Mouse (Mus musculus) limb, embryonic 10.5 days (tissue): ENCODE results near the gene Plekhg4. TPM values are rescaled to one million over a fixed set of nuclear protein-coding genes. Genes with fewer than 3 reads are reported as not detected.

Source experiments
- DNase-seq: peaks from one replicate; pipeline ENCODE4 v3.0.0-alpha.2; 2017; ENCODE audit warnings: low spot score
- H3K27ac ChIP-seq: fragments of 300-500 bp; sonication (generic); 2 replicates; pipeline ENCODE4 v1.5.1; 2016; ENCODE audit warnings: mild to moderate bottlenecking
- H3K27me3 ChIP-seq: fragments of 300-500 bp; sonication (generic); 2 replicates; pipeline ENCODE4 v1.6.1; 2016; ENCODE audit warnings: low read depth, mild to moderate bottlenecking; ENCODE audit not compliant: poor library complexity, severe bottlenecking
- H3K36me3 ChIP-seq: fragments of 300-500 bp; sonication (generic); 2 replicates; pipeline ENCODE4 v1.6.1; 2016; ENCODE audit warnings: mild to moderate bottlenecking, moderate library complexity
- H3K4me1 ChIP-seq: fragments of 300-500 bp; sonication (generic); 2 replicates; pipeline ENCODE4 v1.6.1; 2016
- H3K4me3 ChIP-seq: fragments of 300-500 bp; sonication (generic); 2 replicates; pipeline ENCODE4 v1.5.1; 2016; ENCODE audit warnings: mild to moderate bottlenecking, moderate library complexity
- H3K9me3 ChIP-seq: fragments of 300-500 bp; sonication (generic); replicated peaks from 2 replicates; pipeline ENCODE4 v1.6.1; 2016; ENCODE audit warnings: mild to moderate bottlenecking
- WGBS: fragments of 180-500 bp; shearing (Covaris S2); methylation state at CpG from one replicate; pipeline ENCODE4 v1.1.7; 2016; 5-methylcytosine and 5-hydroxymethylcytosine counted together
- polyA plus RNA-seq: library from polyadenylated mRNA; unstranded; fragments of >200 nt; fragmentation: Nextera tagmentation; extraction: Ambion mirVana; gene quantifications from 2 replicates; pipeline ENCODE4 v1.2.1, GENCODE M21; 2016

The Plekhg4 gene
- polyA plus RNA-seq, 1 experiment from 2014 or later = 0.28 TPM

- no peaks in the 10 kb centered on the region for H3K9me3 ChIP-seq
- no peak for DNase-seq
- H3K4me3 ChIP-seq = no peak overlapping the region
- no peaks in the 10 kb centered on the region for H3K36me3 ChIP-seq
- H3K27ac ChIP-seq = no peak overlapping the region
- 0 out of 2 replicates have a peak, but pooled peaks cover 4% of the 10 kb centered on the region for H3K4me1 ChIP-seq
- WGBS = 85% methylated on average over 6 of the region's 6 CpGs
- H3K27me3 ChIP-seq = no peaks in the 10 kb centered on the region
Measured at GRCm38 (mm10) chr8:105389096-105389495, 16.0 kb downstream of the Plekhg4 start.

DNA sequence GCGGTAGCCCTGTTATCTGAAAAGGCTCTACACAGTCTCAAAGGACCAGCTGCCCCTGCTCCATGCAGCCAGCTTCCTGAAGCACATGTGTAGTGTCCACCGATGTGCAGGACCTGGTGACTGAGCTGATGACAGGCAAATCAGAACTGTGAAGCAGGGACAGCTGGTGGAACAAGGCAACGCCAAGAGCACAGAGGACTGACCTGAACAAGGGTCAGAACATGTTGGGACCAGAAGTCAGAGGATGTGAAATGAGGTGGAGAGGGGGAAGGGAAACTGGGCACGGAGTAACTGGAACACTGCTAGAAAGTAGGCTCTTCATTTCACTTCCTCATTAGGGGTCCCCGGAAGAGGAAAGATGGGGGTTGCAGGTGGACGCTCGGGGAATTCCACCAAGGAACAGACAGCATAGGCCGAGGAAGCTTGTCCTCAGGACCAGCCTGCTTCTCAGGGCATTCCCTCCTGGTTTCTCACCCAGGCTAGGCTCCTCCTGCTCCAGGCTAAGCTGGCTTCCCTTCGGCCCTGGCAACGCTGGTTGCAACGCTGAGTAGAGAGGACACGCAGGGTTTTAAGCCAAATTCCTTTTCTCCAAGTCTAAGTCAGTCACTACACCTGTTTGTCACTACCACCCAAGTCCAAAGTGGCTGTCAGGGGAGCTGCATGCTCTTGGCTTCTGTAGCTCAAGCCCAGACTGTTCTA lies 20.2 kb downstream of the Plekhg4 start:
- Histone ChIP-seq H3K9me3 (no peaks in the 10 kb centered on the region), H3K36me3 (no peaks in the 10 kb centered on the region), H3K4me1 (no peaks in the 10 kb centered on the region), H3K27me3 (no peaks in the 10 kb centered on the region), H3K27ac (no peak overlapping the region), H3K4me3 (no peak overlapping the region)
- DNase-seq = no peak
- WGBS = 89% methylated on average over 12 of the region's 12 CpGs

GRCm38 (mm10) chr8:105393915-105394314 lies 20.8 kb downstream of the Plekhg4 start:
- Histone ChIP-seq H3K4me1 (no peaks in the 10 kb centered on the region), H3K27ac (no peak overlapping the region), H3K9me3 (no peaks in the 10 kb centered on the region), H3K27me3 (no peaks in the 10 kb centered on the region), H3K4me3 (no peak overlapping the region), H3K36me3 (no peaks in the 10 kb centered on the region)
- DNase-seq = no peak
- 85% methylated on average over 7 of the region's 7 CpGs for WGBS

- H3K27me3 ChIP-seq = no peaks in the 10 kb centered on the region
- H3K36me3 ChIP-seq = no peaks in the 10 kb centered on the region
- 42% methylated on average over 3 of the region's 3 CpGs for WGBS
- H3K27ac ChIP-seq = no peak overlapping the region
- no peak overlapping the region for H3K4me3 ChIP-seq
- no peak for DNase-seq
- H3K4me1 ChIP-seq = no peaks in the 10 kb centered on the region
- H3K9me3 ChIP-seq = no peaks in the 10 kb centered on the region
Measured at GRCm38 (mm10) chr8:105397747-105398146, 24.7 kb downstream of the Plekhg4 start.

DNA sequence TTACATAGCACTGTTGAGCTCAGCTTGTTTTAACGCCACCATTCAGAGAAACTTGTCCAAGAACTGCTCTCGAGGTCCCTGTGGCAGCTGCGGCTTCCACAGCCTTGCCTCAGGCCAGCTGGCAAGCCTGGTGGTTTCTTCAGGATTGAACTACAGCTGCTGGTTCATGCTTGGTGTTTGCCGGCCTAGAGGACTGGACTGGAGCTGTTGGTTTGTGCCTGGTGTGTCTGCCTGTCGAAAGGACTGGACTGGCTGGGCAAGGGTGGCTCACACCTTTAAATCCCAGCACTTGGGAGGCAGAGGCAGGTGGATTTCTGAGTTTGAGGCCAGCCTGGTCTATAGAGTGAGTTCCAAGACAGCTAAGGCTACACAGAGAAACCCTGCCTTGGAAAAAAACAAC lies 26.9 kb downstream of the Plekhg4 start:
- no peak overlapping the region for H3K4me3 ChIP-seq
- H3K9me3 ChIP-seq = no peaks in the 10 kb centered on the region
- 92% methylated on average over 5 of the region's 5 CpGs for WGBS
- no peaks in the 10 kb centered on the region for H3K4me1 ChIP-seq
- H3K36me3 ChIP-seq = no peaks in the 10 kb centered on the region
- no peaks in the 10 kb centered on the region for H3K27me3 ChIP-seq
- DNase-seq = no peak
- no peak overlapping the region for H3K27ac ChIP-seq

GRCm38 (mm10) chr8:105403467-105403866 lies 30.4 kb downstream of the Plekhg4 start:
- 94% methylated on average over 8 of the region's 8 CpGs for WGBS
- Histone ChIP-seq H3K27me3 (no peaks in the 10 kb centered on the region), H3K36me3 (no peaks in the 10 kb centered on the region), H3K4me3 (no peak overlapping the region), H3K9me3 (no peaks in the 10 kb centered on the region), H3K27ac (no peak overlapping the region), H3K4me1 (no peaks in the 10 kb centered on the region)
- no peak for DNase-seq

DNA sequence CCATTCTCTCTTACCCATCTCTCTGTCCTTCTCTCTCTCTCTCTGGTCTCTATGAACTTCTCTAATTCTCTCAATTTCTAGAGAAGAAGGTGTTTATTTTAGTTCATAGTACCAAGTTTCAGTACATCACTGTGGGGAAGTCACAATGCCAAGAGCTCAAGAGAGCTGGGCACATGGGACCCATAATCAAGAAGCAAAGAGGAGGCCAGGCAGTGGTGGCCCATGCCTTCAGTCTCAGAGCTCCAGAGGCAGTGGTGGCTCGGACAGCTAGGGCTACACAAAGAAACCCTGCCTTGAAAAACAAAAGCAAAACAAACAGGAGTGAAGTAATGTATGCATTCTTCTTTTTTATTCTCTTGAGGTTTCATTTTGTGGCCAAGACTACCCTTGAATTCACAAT lies 31.4 kb downstream of the Plekhg4 start:
- 72% methylated on average over 1 of the region's 1 CpGs for WGBS

GRCm38 (mm10) chr8:105406416-105406815 lies 33.3 kb downstream of the Plekhg4 start:
- WGBS = 80% methylated on average over 10 of the region's 10 CpGs
- no peaks in the 10 kb centered on the region for H3K9me3 ChIP-seq
- H3K36me3 ChIP-seq = no peaks in the 10 kb centered on the region
- no peaks in the 10 kb centered on the region for H3K27me3 ChIP-seq
- no peak overlapping the region for H3K27ac ChIP-seq
- H3K4me1 ChIP-seq = no peaks in the 10 kb centered on the region
- no peak for DNase-seq
- H3K4me3 ChIP-seq = no peak overlapping the region

More for the DNA sequence above, 31.4 kb downstream of the Plekhg4 start:
- H3K4me1 ChIP-seq = no peaks in the 10 kb centered on the region
- H3K36me3 ChIP-seq = no peaks in the 10 kb centered on the region
- H3K4me3 ChIP-seq = no peak overlapping the region
- no peaks in the 10 kb centered on the region for H3K9me3 ChIP-seq
- DNase-seq = no peak
- H3K27ac ChIP-seq = no peak overlapping the region
- H3K27me3 ChIP-seq = no peaks in the 10 kb centered on the region

DNA sequence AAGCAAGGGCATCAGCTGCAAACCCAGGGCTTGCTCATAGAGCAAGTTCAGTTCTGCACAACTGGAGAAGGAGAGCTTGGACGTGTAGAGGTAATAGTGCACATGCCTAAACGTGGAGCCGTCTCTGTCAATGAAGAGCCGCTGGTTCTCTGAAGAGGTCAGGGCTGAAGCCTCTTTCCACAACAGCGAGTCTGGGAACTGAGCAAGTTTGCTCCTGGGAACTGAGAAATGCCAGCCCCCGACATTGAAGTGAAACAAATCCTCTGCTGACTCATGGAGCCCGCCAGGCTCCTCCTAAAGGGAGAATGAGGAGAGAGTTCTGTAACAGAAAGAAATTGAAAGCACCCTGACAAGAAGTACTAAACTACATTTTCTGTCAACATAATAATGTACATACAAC lies 35.3 kb downstream of the Plekhg4 start:
- Histone ChIP-seq H3K27ac (no peak overlapping the region), H3K9me3 (no peaks in the 10 kb centered on the region), H3K36me3 (no peaks in the 10 kb centered on the region), H3K4me3 (no peak overlapping the region), H3K27me3 (peaks cover 16% of the 10 kb centered on the region), H3K4me1 (peaks cover 3% of the 10 kb centered on the region)
- DNase-seq = no peak
- 72% methylated on average over 7 of the region's 7 CpGs for WGBS

DNA sequence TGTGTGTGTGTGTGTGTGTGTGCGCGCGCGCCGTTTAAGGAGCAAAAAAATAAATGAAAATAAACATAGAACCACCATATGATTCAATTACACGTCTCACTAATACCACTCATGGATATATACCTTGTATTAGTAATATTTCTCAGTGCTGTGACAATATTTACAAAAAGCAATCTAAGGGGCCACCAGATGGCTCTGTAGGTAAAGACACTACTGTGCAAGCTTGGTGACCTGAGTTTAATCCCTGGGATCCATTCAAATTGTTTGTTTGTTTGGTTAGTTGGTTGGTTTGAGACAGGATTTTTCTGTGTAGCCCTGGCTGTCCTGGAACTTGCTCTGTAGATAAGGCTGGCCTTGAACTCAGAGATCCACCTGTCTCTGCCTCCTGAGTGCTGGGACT lies 36.9 kb downstream of the Plekhg4 start:
- peaks cover 32% of the 10 kb centered on the region for H3K27me3 ChIP-seq
- H3K4me1 ChIP-seq = peaks cover 8% of the 10 kb centered on the region
- no peak overlapping the region for H3K4me3 ChIP-seq
- WGBS = 95% methylated on average over 6 of the region's 6 CpGs
- DNase-seq = no peak
- H3K9me3 ChIP-seq = no peaks in the 10 kb centered on the region
- no peak overlapping the region for H3K27ac ChIP-seq
- no peaks in the 10 kb centered on the region for H3K36me3 ChIP-seq

DNA sequence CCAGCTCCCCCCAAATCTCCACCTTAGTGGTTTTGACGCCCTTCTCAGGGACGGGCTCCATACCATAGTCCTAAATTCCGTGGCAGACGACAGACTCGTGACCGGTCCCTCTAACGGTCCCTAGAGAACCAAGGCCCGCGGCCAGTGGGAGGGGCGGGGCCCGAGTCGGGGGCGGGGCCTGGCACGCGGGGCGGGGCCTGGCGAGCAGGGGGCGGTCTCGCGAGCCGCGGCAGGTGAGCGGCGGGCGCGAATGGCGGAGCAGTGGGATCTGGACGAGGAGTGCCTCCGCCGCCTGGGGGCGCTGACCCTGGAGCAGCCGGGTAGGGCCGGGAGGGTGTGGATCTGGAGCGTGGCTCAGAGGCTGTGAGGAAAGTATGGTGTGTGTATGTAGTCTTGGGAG lies 40.3 kb downstream of the Plekhg4 start, which contains the start of the genes Kctd19 and Lrrc36:
Gene Kctd19, minus strand, starts transcription at position 112 of the 400 bp plus-strand sequence.
Gene Lrrc36, plus strand, starts transcription at position 181 of the 400 bp plus-strand sequence.
- 2% methylated on average over 34 of the region's 34 CpGs for WGBS
- no peaks in the 10 kb centered on the region for H3K9me3 ChIP-seq
- H3K27ac ChIP-seq = no peak within 1 kb of the TSS
- peak; percentile 67 for DNase-seq
- no peaks in the 10 kb centered on the region for H3K36me3 ChIP-seq
- H3K4me3 ChIP-seq = peak within 1 kb of the TSS; percentile 43
- peaks cover 36% of the 10 kb centered on the region for H3K27me3 ChIP-seq
- H3K4me1 ChIP-seq = peaks cover 8% of the 10 kb centered on the region

DNA sequence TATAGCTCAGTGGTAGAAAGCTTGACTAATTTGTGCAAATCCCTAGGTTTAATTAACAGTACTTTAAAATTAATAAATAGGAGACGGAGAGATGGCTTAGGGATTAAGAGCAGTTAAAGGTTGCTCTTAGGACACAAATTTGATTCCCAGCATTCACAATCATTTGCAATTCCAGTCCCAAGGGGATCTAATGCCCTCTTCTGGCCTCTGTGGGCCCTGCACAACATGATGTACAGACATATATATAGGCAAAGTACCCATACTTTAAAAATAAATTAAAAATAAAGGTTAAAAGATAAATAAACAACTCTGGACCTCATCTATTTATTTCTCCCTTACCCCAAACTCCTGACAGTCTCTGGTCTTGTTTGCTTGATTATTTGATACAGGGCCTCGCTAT lies 45.9 kb downstream of the Plekhg4 start:
- DNase-seq = no peak
- 73% methylated on average over 2 of the region's 2 CpGs for WGBS

DNA sequence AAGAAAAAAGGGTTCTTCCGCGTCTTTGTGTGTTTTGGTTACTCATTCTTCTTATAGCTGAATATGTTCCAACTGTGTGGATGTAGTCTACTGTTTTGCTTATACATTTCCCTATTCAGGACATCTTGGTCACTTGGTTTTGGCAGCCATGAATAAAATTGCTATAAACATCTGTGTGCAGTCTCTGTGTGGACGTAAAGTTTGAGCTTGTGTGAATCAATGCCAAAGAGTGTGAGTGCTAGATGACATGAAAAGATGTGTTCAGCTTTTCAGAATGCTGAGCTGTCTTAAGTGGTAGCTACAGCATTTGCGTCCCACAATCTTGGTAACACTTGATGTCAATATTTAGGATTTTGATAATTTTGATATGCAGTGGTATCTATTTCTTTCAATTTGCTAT lies 46.7 kb downstream of the Plekhg4 start:
- Histone ChIP-seq H3K9me3 (no peaks in the 10 kb centered on the region), H3K27me3 (peaks cover 6% of the 10 kb centered on the region), H3K27ac (no peak overlapping the region), H3K4me1 (no peaks in the 10 kb centered on the region), H3K36me3 (no peaks in the 10 kb centered on the region), H3K4me3 (no peak overlapping the region)
- DNase-seq = no peak
- WGBS = 91% methylated on average over 4 of the region's 4 CpGs

More for the DNA sequence above, 45.9 kb downstream of the Plekhg4 start:
- Histone ChIP-seq H3K4me1 (no peaks in the 10 kb centered on the region), H3K4me3 (no peak overlapping the region), H3K27ac (no peak overlapping the region), H3K27me3 (peaks cover 14% of the 10 kb centered on the region), H3K9me3 (no peaks in the 10 kb centered on the region), H3K36me3 (no peaks in the 10 kb centered on the region)

GRCm38 (mm10) chr8:105422006-105422405 lies 48.9 kb downstream of the Plekhg4 start:
- Histone ChIP-seq H3K27ac (no peak overlapping the region), H3K36me3 (no peaks in the 10 kb centered on the region), H3K27me3 (no peaks in the 10 kb centered on the region), H3K4me1 (no peaks in the 10 kb centered on the region), H3K9me3 (no peaks in the 10 kb centered on the region), H3K4me3 (no peak overlapping the region)
- no peak for DNase-seq
- WGBS = 85% methylated on average over 1 of the region's 1 CpGs
